Mouse (Mus musculus) midbrain, embryonic 15.5 days (tissue): ENCODE data around the gene Rbfox3. TPM values are rescaled to one million over a fixed set of nuclear protein-coding genes. Genes with fewer than 3 reads are reported as not detected.

Experiments
- ATAC-seq: fragments of 200-750 bp; cut with Nextera tagmentation; replicated peaks from 2 replicates; pipeline ENCODE4 v1.8.0; 2017; ENCODE audit warnings: moderate TSS enrichment
- H3K27ac ChIP-seq: fragments of 300-500 bp; sonication (generic); 2 replicates; pipeline ENCODE4 v1.5.1; 2015; ENCODE audit warnings: mild to moderate bottlenecking, inconsistent platforms
- H3K27me3 ChIP-seq: fragments of 300-500 bp; sonication (generic); replicated peaks from 2 replicates; pipeline ENCODE4 v1.6.1; 2015; ENCODE audit warnings: inconsistent platforms
- H3K36me3 ChIP-seq: fragments of 300-500 bp; sonication (generic); replicated peaks from 2 replicates; pipeline ENCODE4 v1.6.1; 2015; ENCODE audit warnings: inconsistent platforms
- H3K4me1 ChIP-seq: fragments of 300-500 bp; sonication (generic); 2 replicates; pipeline ENCODE4 v1.6.1; 2015; ENCODE audit warnings: inconsistent platforms
- H3K4me2 ChIP-seq: fragments of 300-500 bp; sonication (generic); 2 replicates; pipeline ENCODE4 v1.6.1; 2015; ENCODE audit warnings: inconsistent platforms, mild to moderate bottlenecking, moderate library complexity
- H3K4me3 ChIP-seq: fragments of 300-500 bp; sonication (generic); 2 replicates; pipeline ENCODE4 v1.5.1; 2015; ENCODE audit warnings: mild to moderate bottlenecking, inconsistent platforms
- H3K9ac ChIP-seq: fragments of 300-500 bp; sonication (generic); 2 replicates; pipeline ENCODE4 v1.6.1; 2015; ENCODE audit warnings: mild to moderate bottlenecking, inconsistent platforms
- H3K9me3 ChIP-seq: fragments of 300-500 bp; sonication (generic); 2 replicates; pipeline ENCODE4 v1.6.1; 2016; ENCODE audit warnings: inconsistent platforms
- WGBS: fragments of 180-500 bp; shearing (Covaris S2); methylation state at CpG from one replicate; pipeline ENCODE4 v1.1.7; 2015; ENCODE audit warnings: mixed read lengths; 5-methylcytosine and 5-hydroxymethylcytosine counted together
- polyA plus RNA-seq: library from polyadenylated mRNA; unstranded; fragments of >200 nt; fragmentation: Nextera tagmentation; extraction: Ambion mirVana; gene quantifications from 2 replicates; pipeline ENCODE4 v1.2.1, GENCODE M21; 2015

The Rbfox3 gene
- polyA plus RNA-seq, 1 experiment from 2014 or later = 54.2 TPM

GRCm38 (mm10) chr11:118742762-118743161 lies 168.6 kb downstream of the Rbfox3 start:
- no peaks in the 10 kb centered on the region for H3K36me3 ChIP-seq
- H3K27me3 ChIP-seq = no peaks in the 10 kb centered on the region
- H3K9ac ChIP-seq = no peak overlapping the region
- H3K4me2 ChIP-seq = no peak overlapping the region
- peaks cover 53% of the 10 kb centered on the region for H3K4me1 ChIP-seq
- no peak overlapping the region for H3K4me3 ChIP-seq
- H3K9me3 ChIP-seq = no peaks in the 10 kb centered on the region
- no peak overlapping the region for H3K27ac ChIP-seq
- no peak for ATAC-seq
- 13% methylated on average over 3 of the region's 3 CpGs for WGBS

GRCm38 (mm10) chr11:118741262-118741661 lies 170.1 kb downstream of the Rbfox3 start:
- peaks cover 52% of the 10 kb centered on the region for H3K4me1 ChIP-seq
- H3K4me3 ChIP-seq = no peak overlapping the region
- H3K36me3 ChIP-seq = no peaks in the 10 kb centered on the region
- no peaks in the 10 kb centered on the region for H3K27me3 ChIP-seq
- H3K4me2 ChIP-seq = no peak overlapping the region
- no peaks in the 10 kb centered on the region for H3K9me3 ChIP-seq
- WGBS = 35% methylated on average over 6 of the region's 6 CpGs
- no peak overlapping the region for H3K27ac ChIP-seq
- no peak overlapping the region for H3K9ac ChIP-seq
- no peak for ATAC-seq

- ATAC-seq = 0 out of 2 replicates have a peak, but pooled peaks have one; percentile 19
- Histone ChIP-seq H3K4me1 (peaks cover 46% of the 10 kb centered on the region), H3K27ac (no peak overlapping the region)
Observed at GRCm38 (mm10) chr11:118740001-118740400, 171.4 kb downstream of the Rbfox3 start.

GRCm38 (mm10) chr11:118738855-118739832 lies 172.3 kb downstream of the Rbfox3 start:
- Histone ChIP-seq H3K9ac (no peak overlapping the region), H3K4me2 (peak overlapping the region; percentile 28), H3K27ac (peak overlapping the region; percentile 31; the same call in 1 of the 2 replicates), H3K4me1 (peaks cover 38% of the 10 kb centered on the region), H3K9me3 (no peaks in the 10 kb centered on the region), H3K36me3 (no peaks in the 10 kb centered on the region), H3K4me3 (no peak overlapping the region), H3K27me3 (no peaks in the 10 kb centered on the region)
- WGBS = 9% methylated on average over 23 of the region's 23 CpGs
- ATAC-seq = peak; percentile 44

More at GRCm38 (mm10) chr11:118740001-118740400, 171.4 kb downstream of the Rbfox3 start:
- Histone ChIP-seq H3K27me3 (no peaks in the 10 kb centered on the region), H3K36me3 (no peaks in the 10 kb centered on the region), H3K4me3 (no peak overlapping the region), H3K4me2 (no peak overlapping the region), H3K9ac (no peak overlapping the region), H3K9me3 (no peaks in the 10 kb centered on the region)
- WGBS = 14% methylated on average over 6 of the region's 6 CpGs

DNA sequence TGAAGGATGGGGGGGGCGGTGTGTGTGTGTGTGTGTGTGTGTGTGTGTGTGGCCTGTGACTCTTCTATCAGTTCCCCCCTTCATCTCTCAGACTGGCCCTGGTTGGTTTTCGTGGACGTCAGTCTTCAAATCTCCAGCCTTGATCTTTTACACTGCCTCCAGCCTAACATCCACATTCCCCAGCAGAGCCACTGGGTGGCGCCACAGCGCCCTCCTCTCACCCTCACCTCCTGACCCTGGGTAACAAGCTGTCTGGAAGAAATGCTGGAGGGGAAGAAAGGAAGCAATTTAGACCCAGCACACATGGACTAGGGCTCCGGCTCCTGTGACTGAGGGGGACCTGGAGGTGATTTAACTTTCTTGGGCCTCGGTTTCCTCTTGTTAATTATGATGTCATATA lies 173.1 kb downstream of the Rbfox3 start:
- H3K9me3 ChIP-seq = no peaks in the 10 kb centered on the region
- H3K27ac ChIP-seq = no peak overlapping the region
- 0 out of 2 replicates have a peak, but pooled peaks have one; percentile 1 for ATAC-seq
- H3K9ac ChIP-seq = no peak overlapping the region
- no peaks in the 10 kb centered on the region for H3K27me3 ChIP-seq
- H3K36me3 ChIP-seq = no peaks in the 10 kb centered on the region
- H3K4me3 ChIP-seq = no peak overlapping the region
- WGBS = 40% methylated on average over 7 of the region's 7 CpGs
- no peak overlapping the region for H3K4me2 ChIP-seq
- peaks cover 35% of the 10 kb centered on the region for H3K4me1 ChIP-seq

DNA sequence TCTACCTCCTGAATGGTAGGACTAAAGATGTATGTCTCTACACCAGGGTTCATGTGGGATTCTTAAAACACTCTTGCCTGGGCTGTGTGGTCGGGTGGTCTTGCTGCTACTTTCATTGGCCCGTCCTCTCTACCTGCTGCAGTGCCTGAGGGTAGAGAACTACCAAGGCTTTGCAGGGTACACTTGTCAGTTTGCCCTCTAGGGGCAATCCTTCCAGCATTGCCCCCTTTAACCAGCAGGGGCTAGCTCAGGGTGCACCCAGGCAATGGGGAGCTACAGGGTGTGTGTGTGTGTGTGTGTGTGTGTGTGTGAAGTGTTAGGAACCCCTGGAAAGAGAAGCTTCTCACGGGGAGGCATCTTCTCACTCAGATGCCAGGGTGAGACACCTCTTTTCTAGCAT lies 173.6 kb downstream of the Rbfox3 start:
- 60% methylated on average over 3 of the region's 3 CpGs for WGBS
- Histone ChIP-seq H3K4me3 (no peak overlapping the region), H3K27ac (no peak overlapping the region), H3K27me3 (no peaks in the 10 kb centered on the region), H3K36me3 (no peaks in the 10 kb centered on the region), H3K4me1 (peaks cover 35% of the 10 kb centered on the region), H3K9ac (no peak overlapping the region), H3K9me3 (no peaks in the 10 kb centered on the region), H3K4me2 (no peak overlapping the region)
- ATAC-seq = no peak

DNA sequence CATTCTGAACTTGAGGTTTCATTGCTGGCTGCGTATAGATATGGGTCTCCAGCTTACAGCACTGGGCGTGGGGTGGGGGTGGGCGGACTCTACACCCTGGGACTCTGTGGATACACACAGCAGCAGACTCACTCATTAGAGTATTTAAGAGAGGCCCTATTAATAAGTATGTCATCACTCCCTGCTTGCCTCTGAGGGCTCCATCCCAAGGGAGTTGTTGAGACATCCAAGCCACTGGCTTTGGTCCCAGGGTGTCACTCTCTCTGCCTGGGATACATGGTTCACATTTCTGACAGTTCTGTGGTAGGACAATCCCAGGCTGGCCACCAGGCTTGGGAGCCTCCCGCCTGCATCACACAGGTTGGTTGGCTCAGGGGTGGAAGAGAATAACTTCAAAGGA lies 174.4 kb downstream of the Rbfox3 start:
- Histone ChIP-seq H3K4me1 (peaks cover 31% of the 10 kb centered on the region), H3K4me3 (no peak overlapping the region), H3K27me3 (no peaks in the 10 kb centered on the region), H3K9ac (no peak overlapping the region), H3K36me3 (no peaks in the 10 kb centered on the region), H3K27ac (no peak overlapping the region), H3K4me2 (no peak overlapping the region), H3K9me3 (no peaks in the 10 kb centered on the region)
- no peak for ATAC-seq
- 93% methylated on average over 4 of the region's 4 CpGs for WGBS

GRCm38 (mm10) chr11:118731655-118732054 lies 179.7 kb downstream of the Rbfox3 start:
- no peak overlapping the region for H3K4me3 ChIP-seq
- H3K9me3 ChIP-seq = no peaks in the 10 kb centered on the region
- no peaks in the 10 kb centered on the region for H3K27me3 ChIP-seq
- ATAC-seq = no peak
- 94% methylated on average over 5 of the region's 5 CpGs for WGBS
- H3K9ac ChIP-seq = no peak overlapping the region
- no peak overlapping the region for H3K27ac ChIP-seq
- H3K4me2 ChIP-seq = no peak overlapping the region
- H3K36me3 ChIP-seq = no peaks in the 10 kb centered on the region
- H3K4me1 ChIP-seq = peaks cover 29% of the 10 kb centered on the region

DNA sequence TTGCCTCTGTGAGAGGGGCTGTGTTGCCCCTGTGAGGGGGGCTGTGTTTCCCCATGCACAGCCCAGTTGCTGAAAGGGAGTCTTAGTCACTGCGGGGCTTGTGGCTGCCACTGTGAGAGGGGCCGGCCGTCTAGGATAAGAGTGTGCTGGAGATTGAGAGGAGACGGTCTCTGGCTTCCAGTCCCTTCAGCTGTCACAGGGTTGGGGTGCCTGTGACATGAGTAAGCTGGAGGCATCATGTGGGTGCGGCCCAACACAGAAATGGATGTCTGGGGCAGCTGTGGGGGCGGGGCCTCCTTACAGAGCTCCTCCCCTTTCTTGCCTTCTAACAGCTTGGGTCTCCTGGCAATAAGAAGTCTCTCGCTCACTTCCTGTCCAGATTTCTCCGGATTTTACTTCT lies 182.0 kb downstream of the Rbfox3 start:
- Histone ChIP-seq H3K4me2 (no peak overlapping the region), H3K36me3 (no peaks in the 10 kb centered on the region), H3K4me1 (peaks cover 22% of the 10 kb centered on the region), H3K27ac (no peak overlapping the region), H3K9ac (no peak overlapping the region), H3K4me3 (no peak overlapping the region), H3K9me3 (no peaks in the 10 kb centered on the region), H3K27me3 (no peaks in the 10 kb centered on the region)
- ATAC-seq = no peak
- WGBS = 37% methylated on average over 8 of the region's 8 CpGs

GRCm38 (mm10) chr11:118728797-118729196 lies 182.6 kb downstream of the Rbfox3 start:
- WGBS = 66% methylated on average over 12 of the region's 12 CpGs
- no peak overlapping the region for H3K4me2 ChIP-seq
- no peaks in the 10 kb centered on the region for H3K27me3 ChIP-seq
- H3K9ac ChIP-seq = no peak overlapping the region
- H3K4me3 ChIP-seq = no peak overlapping the region
- H3K4me1 ChIP-seq = peaks cover 22% of the 10 kb centered on the region
- no peak overlapping the region for H3K27ac ChIP-seq
- no peaks in the 10 kb centered on the region for H3K9me3 ChIP-seq
- ATAC-seq = no peak
- H3K36me3 ChIP-seq = no peaks in the 10 kb centered on the region

DNA sequence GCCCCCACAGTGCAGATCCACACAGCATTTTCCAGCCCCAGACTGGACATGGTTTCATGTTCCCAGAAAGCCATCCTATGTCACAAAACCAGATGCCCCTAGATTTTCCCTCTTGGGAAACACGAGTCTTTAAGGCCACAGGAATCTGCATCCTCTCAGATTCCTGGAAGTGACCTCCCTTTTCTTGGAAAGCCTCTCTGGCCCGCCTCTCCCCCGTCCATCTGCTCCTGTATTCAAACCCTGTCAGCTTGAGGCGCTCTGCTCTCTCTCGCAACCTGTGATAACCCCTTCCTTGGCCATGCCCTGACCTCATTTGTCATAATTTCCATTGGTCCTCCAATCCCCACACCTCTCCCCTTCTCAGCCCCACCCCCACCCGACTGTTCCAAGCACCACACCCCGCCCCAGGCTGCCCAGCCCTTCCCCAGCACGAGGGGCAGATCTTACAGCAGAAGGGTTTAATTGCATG lies 183.3 kb downstream of the Rbfox3 start:
- Histone ChIP-seq H3K4me1 (peaks cover 22% of the 10 kb centered on the region), H3K9me3 (no peaks in the 10 kb centered on the region), H3K4me2 (no peak overlapping the region), H3K27ac (no peak overlapping the region), H3K27me3 (no peaks in the 10 kb centered on the region), H3K9ac (no peak overlapping the region), H3K4me3 (no peak overlapping the region), H3K36me3 (no peaks in the 10 kb centered on the region)
- 30% methylated on average over 8 of the region's 8 CpGs for WGBS
- no peak for ATAC-seq

GRCm38 (mm10) chr11:118726430-118726829 lies 185.0 kb downstream of the Rbfox3 start:
- no peak for ATAC-seq
- WGBS = 82% methylated on average over 8 of the region's 8 CpGs
- H3K9ac ChIP-seq = no peak overlapping the region

More at GRCm38 (mm10) chr11:118726430-118726829, 185.0 kb downstream of the Rbfox3 start:
- Histone ChIP-seq H3K9me3 (no peaks in the 10 kb centered on the region), H3K36me3 (no peaks in the 10 kb centered on the region), H3K27me3 (no peaks in the 10 kb centered on the region), H3K4me3 (no peak overlapping the region), H3K4me1 (peaks cover 32% of the 10 kb centered on the region), H3K4me2 (no peak overlapping the region), H3K27ac (no peak overlapping the region)
